Mouse (Mus musculus) G1E (cell line): ENCODE results near the gene Speer4b. TPM values are rescaled to one million over a fixed set of nuclear protein-coding genes. Genes with fewer than 3 reads are reported as not detected.
"Not testable (repeated sequence)": the region's sequence is repeated elsewhere in the genome, so short reads cannot be mapped to it uniquely, and the experiment has no call there.

ENCODE experiments used
- ATAC-seq: 2 replicates; pipeline ENCODE4 v1.8.0; 2016; ENCODE audit warnings: mild to moderate bottlenecking; ENCODE audit not compliant: insufficient number of reproducible peaks, poor library complexity, low FRiP score, severe bottlenecking; ENCODE audit errors: extremely low read depth
- DNase-seq: peaks from one replicate; pipeline ENCODE4 v3.0.0; 2012; ENCODE audit warnings: low spot score
- H3K27me3 ChIP-seq: 2 replicates; pipeline ENCODE4 v1.6.1; 2012; ENCODE audit warnings: mild to moderate bottlenecking, low read length, inconsistent platforms; ENCODE audit not compliant: insufficient read depth
- H3K36me3 ChIP-seq: replicated peaks from 2 replicates; pipeline ENCODE3; 2012; ENCODE audit warnings: mild to moderate bottlenecking, inconsistent platforms
- H3K4me1 ChIP-seq: 2 replicates; pipeline ENCODE4 v1.6.1; 2012; ENCODE audit warnings: low read depth, low read length, inconsistent platforms, mixed read lengths; ENCODE audit not compliant: insufficient read depth
- H3K4me3 ChIP-seq: 2 replicates; pipeline ENCODE4 v1.5.1; 2012; ENCODE audit warnings: low read depth, mild to moderate bottlenecking, inconsistent platforms, low read length, moderate library complexity, mixed read lengths
- H3K9me3 ChIP-seq: replicated peaks from 2 replicates; pipeline ENCODE4 v1.6.1; 2012; ENCODE audit warnings: inconsistent platforms
- CTCF ChIP-seq: IDR thresholded peaks from 2 replicates; pipeline ENCODE4 v1.5.1; 2012; ENCODE audit warnings: low read depth, low read length, inconsistent platforms, mixed read lengths
- GATA1 ChIP-seq: IDR thresholded peaks from 2 replicates; pipeline ENCODE4 v1.6.1; 2012; ENCODE audit warnings: borderline replicate concordance, low read length, inconsistent platforms, mixed read lengths
- GATA2 ChIP-seq: IDR thresholded peaks from 2 replicates; pipeline ENCODE4 v1.6.1; 2012; ENCODE audit warnings: low read depth, low read length, inconsistent platforms, borderline replicate concordance
- POLR2AphosphoS5 ChIP-seq: IDR thresholded peaks from 2 replicates; pipeline ENCODE4 v1.6.1; 2012; ENCODE audit warnings: low read depth, low read length, inconsistent platforms; ENCODE audit not compliant: insufficient replicate concordance
- TAL1 ChIP-seq: conservative IDR thresholded peaks from 2 replicates; pipeline ENCODE4 v1.6.1; 2012; ENCODE audit warnings: low read depth, low read length, inconsistent platforms, mixed read lengths
- polyA plus RNA-seq: library from polyadenylated mRNA; stranded (reverse); fragments of >175 nt; gene quantifications from 2 replicates; pipeline ENCODE4 v1.2.3, GENCODE M21; 2012
- total RNA-seq, 2 experiments: library from RNA; stranded (forward) in 1 of 2; stranded (reverse) in 1 of 2; fragments of 200-1000 nt in 1 of 2; fragments of >200 nt in 1 of 2; fragmentation: Nextera tagmentation in 1 of 2; gene quantifications; 2 replicates each; pipeline ENCODE4 v1.2.3; 2014 to 2017

Speer4b gene
- total RNA-seq (2014; fragmentation: Nextera tagmentation) (not detected in 2 replicates), total RNA-seq (2017) (0.12 TPM in 1 of 2 replicates, not detected in the other), polyA plus RNA-seq (not detected in 2 replicates)

- not testable (repeated sequence) for H3K4me1 ChIP-seq, H3K36me3 ChIP-seq, ATAC-seq, H3K9me3 ChIP-seq, H3K4me3 ChIP-seq, H3K27me3 ChIP-seq, DNase-seq
Observed at GRCm38 (mm10) chr5:27501338-27501737, at the start of gene Speer4b. Gene Speer4b, minus strand, starts transcription at chr5:27501438.

DNA sequence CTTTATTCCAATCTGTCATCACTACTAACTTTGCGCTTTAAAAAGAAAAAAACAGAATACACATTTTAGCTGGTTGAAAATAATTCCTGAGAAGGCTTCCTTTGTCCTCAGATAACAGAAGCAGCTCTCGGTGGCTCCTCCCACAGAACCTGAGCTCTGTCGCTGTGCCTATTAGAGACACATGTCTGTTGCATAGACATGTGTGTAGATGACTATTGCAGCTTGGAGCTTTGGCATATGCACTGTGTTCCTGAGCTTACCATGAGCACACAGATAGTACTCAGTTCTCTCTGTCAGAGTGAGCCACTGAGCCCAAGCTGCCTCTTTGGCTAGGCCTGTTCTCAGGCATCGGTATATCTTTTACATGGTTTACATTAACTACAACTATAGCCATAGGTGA is 48.1 kb upstream of the Speer4b start:
- H3K36me3 ChIP-seq, result no peaks in the 10 kb centered on the region
- H3K4me1 ChIP-seq, result no peaks in the 10 kb centered on the region
- DNase-seq, result no peak
- no peak overlapping the region for H3K4me3 ChIP-seq
- ATAC-seq, result no peak
- no peaks in the 10 kb centered on the region for H3K27me3 ChIP-seq
- no peaks in the 10 kb centered on the region for H3K9me3 ChIP-seq
- no peak for TF ChIP-seq GATA2
- no peak for TF ChIP-seq CTCF
- TF ChIP-seq POLR2AphosphoS5, result no peak
- no peak for TF ChIP-seq TAL1
- TF ChIP-seq GATA1, result no peak

DNA sequence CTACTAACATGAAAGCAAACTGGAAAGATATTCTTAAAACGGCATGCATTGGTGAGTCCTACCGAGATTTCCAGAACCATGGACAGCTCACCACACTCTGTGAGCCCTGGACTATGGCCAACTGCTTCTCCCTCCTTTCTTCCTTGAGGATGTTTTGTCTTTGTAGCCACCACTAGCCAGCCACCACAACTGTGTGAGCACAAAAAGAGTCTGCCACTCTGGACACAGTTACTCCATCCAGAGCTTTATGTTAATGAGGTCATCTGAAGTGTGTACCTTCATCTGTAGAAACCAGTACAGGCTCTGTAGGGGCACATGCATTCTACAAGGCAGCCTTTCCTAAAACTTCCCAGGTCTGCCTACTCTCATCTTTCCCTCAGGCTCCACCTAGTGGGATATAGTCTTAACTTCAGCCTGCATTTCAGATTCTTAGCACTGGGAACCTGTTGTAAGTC is 43.6 kb upstream of the Speer4b start:
- DNase-seq, result no peak
- no peaks in the 10 kb centered on the region for H3K27me3 ChIP-seq
- H3K4me3 ChIP-seq, result no peak overlapping the region
- TF ChIP-seq GATA2, result no peak
- no peak for TF ChIP-seq POLR2AphosphoS5
- no peak for TF ChIP-seq TAL1
- no peak for TF ChIP-seq CTCF
- no peak for TF ChIP-seq GATA1
- no peaks in the 10 kb centered on the region for H3K36me3 ChIP-seq
- no peak for ATAC-seq
- H3K4me1 ChIP-seq, result no peaks in the 10 kb centered on the region
- no peaks in the 10 kb centered on the region for H3K9me3 ChIP-seq

DNA sequence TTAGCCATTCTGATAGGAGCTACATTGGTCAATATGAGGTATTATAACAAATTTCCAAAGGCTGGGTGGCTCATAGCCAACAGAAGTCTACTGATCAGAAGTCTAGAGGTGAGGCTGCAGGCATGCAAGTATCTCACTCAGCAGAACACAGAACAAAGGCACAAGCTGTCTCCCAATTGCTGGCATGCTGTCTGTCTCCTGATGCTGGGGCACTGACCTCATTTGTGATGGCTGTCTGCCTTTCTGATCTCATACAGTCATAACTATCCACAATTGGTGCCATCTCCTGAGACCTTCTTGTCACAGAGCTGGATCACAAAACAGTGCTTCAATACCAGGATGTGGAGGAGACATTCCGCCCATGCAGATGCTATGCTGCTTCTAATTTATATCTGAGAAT is 25.7 kb upstream of the Speer4b start:
- Histone ChIP-seq H3K27me3 (no peaks in the 10 kb centered on the region), H3K4me1 (no peaks in the 10 kb centered on the region), H3K9me3 (no peaks in the 10 kb centered on the region), H3K4me3 (no peak overlapping the region), H3K36me3 (no peaks in the 10 kb centered on the region)
- ATAC-seq (no peak), DNase-seq (no peak)
- TF ChIP-seq GATA1 (no peak), GATA2 (no peak), POLR2AphosphoS5 (no peak), TAL1 (no peak), CTCF (no peak)

GRCm38 (mm10) chr5:27518716-27519115 is 17.5 kb upstream of the Speer4b start:
- Histone ChIP-seq H3K4me1 (no peaks in the 10 kb centered on the region), H3K36me3 (no peaks in the 10 kb centered on the region), H3K4me3 (no peak overlapping the region), H3K27me3 (no peaks in the 10 kb centered on the region), H3K9me3 (no peaks in the 10 kb centered on the region)
- ATAC-seq, result no peak
- DNase-seq, result no peak
- TF ChIP-seq CTCF (no peak), GATA1 (no peak), POLR2AphosphoS5 (no peak), GATA2 (no peak), TAL1 (no peak)

GRCm38 (mm10) chr5:27490942-27491341 is 10.3 kb downstream of the Speer4b start:
- ATAC-seq (no peak), DNase-seq (no peak)
- Histone ChIP-seq H3K9me3 (no peaks in the 10 kb centered on the region), H3K4me3 (no peak overlapping the region), H3K36me3 (no peaks in the 10 kb centered on the region), H3K4me1 (no peaks in the 10 kb centered on the region), H3K27me3 (no peaks in the 10 kb centered on the region)
- TF ChIP-seq GATA1, result no peak
- TF ChIP-seq TAL1, result no peak
- no peak for TF ChIP-seq GATA2
- no peak for TF ChIP-seq CTCF
- no peak for TF ChIP-seq POLR2AphosphoS5

- Histone ChIP-seq H3K4me3 (no peak overlapping the region), H3K27me3 (no peaks in the 10 kb centered on the region), H3K4me1 (no peaks in the 10 kb centered on the region), H3K9me3 (no peaks in the 10 kb centered on the region), H3K36me3 (no peaks in the 10 kb centered on the region)
- TF ChIP-seq TAL1, result no peak
- no peak for TF ChIP-seq POLR2AphosphoS5
- no peak for TF ChIP-seq CTCF
- TF ChIP-seq GATA1, result no peak
- no peak for TF ChIP-seq GATA2
- DNase-seq, result no peak
- no peak for ATAC-seq
Observed at GRCm38 (mm10) chr5:27486138-27486537, 15.1 kb downstream of the Speer4b start.
